ENCODE assay signal across 20 mouse cellular contexts in genomic region chr2:117222651-117223050, GRCm38 (mm10). TPM values are rescaled to one million over a fixed set of nuclear protein-coding genes. Genes with fewer than 3 reads are reported as not detected.
DNase-seq lines count a peak whose midpoint lies in the region; ATAC-seq lines count a peak whose summit lies in the region.
"Had no signal": no experiment of that assay in that cellular context is flagged by ENCODE, and none has a peak within 500 bp of the region (broad histone marks: within the 10 kb centered on the region; RNA-seq: fewer than 3 reads in every experiment).

No protein-coding gene starts in this region.

- 68% methylated on average over 9 of the region's 9 CpGs for WGBS in limb, embryonic 12.5 days
- 89% methylated on average over 9 of the region's 9 CpGs for WGBS in limb, embryonic 10.5 days
- WGBS in embryonic facial prominence, embryonic 15.5 days: 44% methylated on average over 9 of the region's 9 CpGs
- 55% methylated on average over 9 of the region's 9 CpGs for WGBS in stomach, embryonic 15.5 days

- DNase-seq in heart, adult 11 months: peak; percentile 83
- no peak for DNase-seq in heart, adult 8-10 months (ENCODE audit: low spot score)
- no peak for DNase-seq in limb, embryonic 10.5 days (ENCODE audit: low spot score)
- DNase-seq in left cerebral cortex, adult 9 months (ENCODE audit: low spot score in 2 of 2): no peak
- DNase-seq in testis, postnatal 14 days (ENCODE audit: low spot score): no peak
- DNase-seq: adrenal gland, adult 8-10 months; adrenal gland, postnatal 36 days; cerebellum, adult 2 months; cerebellum, postnatal 10 days; heart, postnatal 4 days had no signal

- no peak overlapping the region for H3K4me2 ChIP-seq in limb, embryonic 12.5 days
- no peak overlapping the region for H3K4me2 ChIP-seq in embryonic facial prominence, embryonic 15.5 days (replicated peaks)
- no peak overlapping the region for H3K4me2 ChIP-seq in stomach, embryonic 15.5 days
- H3K4me2 ChIP-seq: hindbrain, embryonic 12.5 days had no signal

- no peaks in the 10 kb centered on the region for H3K27me3 ChIP-seq in limb, embryonic 12.5 days
- H3K27me3 ChIP-seq in limb, embryonic 10.5 days (ENCODE audit: low read depth, poor library complexity, severe bottlenecking): no peaks in the 10 kb centered on the region
- H3K27me3 ChIP-seq in embryonic facial prominence, embryonic 15.5 days: no peaks in the 10 kb centered on the region
- H3K27me3 ChIP-seq in stomach, embryonic 15.5 days (replicated peaks): no peaks in the 10 kb centered on the region
- H3K27me3 ChIP-seq: hindbrain, embryonic 12.5 days had no signal

- ATAC-seq in limb, embryonic 12.5 days (ENCODE audit: insufficient number of reproducible peaks, insufficient read depth, low FRiP score, low TSS enrichment, low read depth): no peak
- ATAC-seq in embryonic facial prominence, embryonic 15.5 days (ENCODE audit: insufficient number of reproducible peaks, low FRiP score, low TSS enrichment, low read depth): no peak
- no peak for ATAC-seq in stomach, embryonic 15.5 days (ENCODE audit: insufficient read depth, low FRiP score, low read depth)
- ATAC-seq: forebrain, embryonic 14.5 days; hindbrain, postnatal 0 days had no signal

- H3K9ac ChIP-seq in limb, embryonic 12.5 days (replicated peaks): no peak overlapping the region
- H3K9ac ChIP-seq in embryonic facial prominence, embryonic 15.5 days: no peak overlapping the region
- no peak overlapping the region for H3K9ac ChIP-seq in stomach, embryonic 15.5 days
- H3K9ac ChIP-seq: hindbrain, embryonic 12.5 days had no signal

- H3K27ac ChIP-seq in limb, embryonic 12.5 days: 0 out of 2 replicates have a peak overlapping the region, but pooled peaks have one; percentile 20
- no peak overlapping the region for H3K27ac ChIP-seq in limb, embryonic 10.5 days
- H3K27ac ChIP-seq in embryonic facial prominence, embryonic 15.5 days (replicated peaks): peak overlapping the region; percentile 34; the same call in 1 of the 2 replicates
- 0 out of 2 replicates have a peak overlapping the region, but pooled peaks have one; percentile 9 for H3K27ac ChIP-seq in stomach, embryonic 15.5 days
- H3K27ac ChIP-seq: forebrain, embryonic 10.5 days; heart, embryonic 10.5 days; hindbrain, embryonic 12.5 days; hindbrain, postnatal 0 days had no signal

- H3K4me1 ChIP-seq in limb, embryonic 12.5 days (replicated peaks): peaks cover 8% of the 10 kb centered on the region; the same call in 1 of the 2 replicates
- H3K4me1 ChIP-seq in limb, embryonic 10.5 days: peaks cover 6% of the 10 kb centered on the region
- H3K4me1 ChIP-seq in embryonic facial prominence, embryonic 15.5 days: peaks cover 18% of the 10 kb centered on the region; the same call in 1 of the 2 replicates
- H3K4me1 ChIP-seq in stomach, embryonic 15.5 days: 0 out of 2 replicates have a peak, but pooled peaks cover 3% of the 10 kb centered on the region

- H3K4me3 ChIP-seq in limb, embryonic 12.5 days (replicated peaks): no peak overlapping the region
- no peak overlapping the region for H3K4me3 ChIP-seq in limb, embryonic 10.5 days
- H3K4me3 ChIP-seq in embryonic facial prominence, embryonic 15.5 days (replicated peaks): no peak overlapping the region
- H3K4me3 ChIP-seq in stomach, embryonic 15.5 days (replicated peaks): no peak overlapping the region
- H3K4me3 ChIP-seq: erythroblast, embryonic 14.5 days; forebrain, embryonic 10.5 days; heart, embryonic 10.5 days; hindbrain, embryonic 12.5 days had no signal

- H3K36me3 ChIP-seq in limb, embryonic 12.5 days: no peaks in the 10 kb centered on the region
- H3K36me3 ChIP-seq in limb, embryonic 10.5 days: no peaks in the 10 kb centered on the region
- no peaks in the 10 kb centered on the region for H3K36me3 ChIP-seq in embryonic facial prominence, embryonic 15.5 days
- H3K36me3 ChIP-seq in stomach, embryonic 15.5 days: no peaks in the 10 kb centered on the region
- H3K36me3 ChIP-seq: forebrain, embryonic 10.5 days; G1E; heart, embryonic 10.5 days; hindbrain, embryonic 12.5 days had no signal

- no peaks in the 10 kb centered on the region for H3K9me3 ChIP-seq in limb, embryonic 12.5 days
- H3K9me3 ChIP-seq in limb, embryonic 10.5 days (replicated peaks): no peaks in the 10 kb centered on the region
- no peaks in the 10 kb centered on the region for H3K9me3 ChIP-seq in embryonic facial prominence, embryonic 15.5 days (replicated peaks)
- no peaks in the 10 kb centered on the region for H3K9me3 ChIP-seq in stomach, embryonic 15.5 days
- H3K9me3 ChIP-seq: forebrain, embryonic 10.5 days; G1E; heart, embryonic 10.5 days; hindbrain, embryonic 12.5 days had no signal

RNA-seq across cellular contexts. Expression of gene Fam98b, which starts 26.9 kb away (rescaled TPM):
- 10 to 100 TPM; 22.3 to 24.3 (median 22.8) TPM for total RNA-seq in heart, adult 8-10 months (2022)
- polyA plus RNA-seq in limb, embryonic 12.5 days (2016; fragmentation: Nextera tagmentation; extraction: Ambion mirVana): 16.0 and 19.6 TPM in 2 replicates
- polyA plus RNA-seq in limb, embryonic 10.5 days (2016; fragmentation: Nextera tagmentation; extraction: Ambion mirVana): 18.7 and 19.2 TPM in 2 replicates
- 10.8 and 12.3 TPM in 2 replicates for polyA plus RNA-seq in embryonic facial prominence, embryonic 15.5 days (2015; fragmentation: Nextera tagmentation; extraction: Ambion mirVana)
- polyA plus RNA-seq in stomach, embryonic 15.5 days (2015; fragmentation: Nextera tagmentation; extraction: Ambion mirVana): 10.6 and 11.3 TPM in 2 replicates
